Mouse (Mus musculus) brain, embryonic 14.5 days (tissue): ENCODE data around the gene Lrig1.

Source experiments
- CTCF ChIP-seq: fragments of 200-500 bp; IDR thresholded peaks from 2 replicates; pipeline ENCODE4 v1.5.1; 2012; ENCODE audit warnings: inconsistent platforms, mild to moderate bottlenecking, moderate library complexity, borderline replicate concordance; ENCODE audit not compliant: insufficient read depth, insufficient read length; ENCODE audit errors: extremely low read depth
- POLR2A ChIP-seq: fragments of 200-500 bp; IDR thresholded peaks from 2 replicates; pipeline ENCODE4 v1.6.1; 2012; ENCODE audit warnings: mild to moderate bottlenecking, inconsistent platforms, borderline replicate concordance; ENCODE audit not compliant: poor library complexity, insufficient read depth, insufficient read length, severe bottlenecking; ENCODE audit errors: extremely low read depth

GRCm38 (mm10) chr6:94700612-94701011 lies 654 bp upstream of the Lrig1 start:
- no peak for TF ChIP-seq CTCF
- no peak for TF ChIP-seq POLR2A
